Mouse (Mus musculus): Measurements from ENCODE around the gene Itgal. TPM values are rescaled to one million over a fixed set of nuclear protein-coding genes. Genes with fewer than 3 reads are reported as not detected.
A peak's percentile ranks its signal among the peaks of the same experiment; 100 is the strongest.

The Itgal gene
- polyA plus RNA-seq, 1 experiment, result 0.07 TPM

GRCm38 (mm10) chr7:127343351-127344019 is 47.4 kb downstream of the Itgal start:
- Histone ChIP-seq H3K27me3 (ENCODE audit: control insufficient read depth, insufficient read depth, insufficient read length) (no peaks in the 10 kb centered on the region), H3K79me3 (ENCODE audit: low read depth) (peaks cover 8% of the 10 kb centered on the region), H3K36me3 (ENCODE audit: control insufficient read depth, insufficient read depth) (no peaks in the 10 kb centered on the region), H3ac (ENCODE audit: control insufficient read depth, insufficient read length, low read depth) (no peak overlapping the region), H3K79me2 (ENCODE audit: control insufficient read depth, insufficient read depth) (peaks cover 12% of the 10 kb centered on the region), H3K4me3 (ENCODE audit: insufficient read depth, poor library complexity, severe bottlenecking) (no peak overlapping the region)
- TF ChIP-seq CEBPB (IDR thresholded peaks at IDR 0.05; ENCODE audit: low read depth), result no peak
- TF ChIP-seq MAX (IDR thresholded peaks at IDR 0.05), result no peak
- TF ChIP-seq MYOG (IDR thresholded peaks at IDR 0.05; ENCODE audit: control insufficient read depth, extremely low read depth, insufficient read length), result no peak
- TF ChIP-seq MYOD1 (IDR thresholded peaks at IDR 0.05; ENCODE audit: control insufficient read depth, insufficient read length, low read depth), result no peak
- TF ChIP-seq FOSL1 (IDR thresholded peaks at IDR 0.05; ENCODE audit: insufficient read depth, low read length, poor library complexity, severe bottlenecking), result no peak
- TF ChIP-seq CTCF (IDR thresholded peaks at IDR 0.05; ENCODE audit: control insufficient read depth, insufficient read depth, insufficient read length), result no peak
- TF ChIP-seq USF1 (IDR thresholded peaks at IDR 0.05; ENCODE audit: low read depth), result no peak

DNA sequence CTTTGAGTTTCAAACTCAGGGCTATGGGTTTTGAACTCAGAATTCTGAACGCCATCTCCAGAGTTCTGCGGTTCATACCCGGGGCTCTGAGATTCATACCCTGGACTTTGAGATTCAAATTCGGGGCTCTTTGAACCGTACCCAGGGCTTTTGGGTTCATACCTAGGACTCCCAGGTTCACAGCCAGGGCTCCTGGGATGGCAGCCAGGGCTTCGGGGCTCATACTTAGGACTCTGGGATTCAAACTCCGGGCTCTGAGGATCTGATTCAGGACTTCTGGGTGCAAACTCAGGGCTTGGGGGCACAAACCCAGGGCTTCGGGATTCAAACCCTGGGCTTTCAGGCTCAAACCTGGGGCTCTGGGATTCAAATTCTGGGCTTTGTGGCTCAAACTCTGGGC is 48.3 kb downstream of the Itgal start:
- no peak for TF ChIP-seq MAX (IDR thresholded peaks at IDR 0.05)
- TF ChIP-seq CEBPB (IDR thresholded peaks at IDR 0.05; ENCODE audit: low read depth), result no peak
- no peak for TF ChIP-seq MYOG (IDR thresholded peaks at IDR 0.05; ENCODE audit: control insufficient read depth, extremely low read depth, insufficient read length)
- no peak for TF ChIP-seq MYOD1 (IDR thresholded peaks at IDR 0.05; ENCODE audit: control insufficient read depth, insufficient read length, low read depth)
- no peak for TF ChIP-seq FOSL1 (IDR thresholded peaks at IDR 0.05; ENCODE audit: insufficient read depth, low read length, poor library complexity, severe bottlenecking)
- no peak for TF ChIP-seq CTCF (IDR thresholded peaks at IDR 0.05; ENCODE audit: control insufficient read depth, insufficient read depth, insufficient read length)
- no peak for TF ChIP-seq USF1 (IDR thresholded peaks at IDR 0.05; ENCODE audit: low read depth)

GRCm38 (mm10) chr7:127345092-127345491 is 49.0 kb downstream of the Itgal start:
- TF ChIP-seq MYOG (IDR thresholded peaks at IDR 0.05; ENCODE audit: control insufficient read depth, extremely low read depth, insufficient read length), result no peak
- TF ChIP-seq MYOD1 (IDR thresholded peaks at IDR 0.05; ENCODE audit: control insufficient read depth, insufficient read length, low read depth), result no peak
- no peak for TF ChIP-seq FOSL1 (IDR thresholded peaks at IDR 0.05; ENCODE audit: insufficient read depth, low read length, poor library complexity, severe bottlenecking)
- no peak for TF ChIP-seq CTCF (IDR thresholded peaks at IDR 0.05; ENCODE audit: control insufficient read depth, insufficient read depth, insufficient read length)
- no peak for TF ChIP-seq USF1 (IDR thresholded peaks at IDR 0.05; ENCODE audit: low read depth)
- TF ChIP-seq MAX (IDR thresholded peaks at IDR 0.05), result no peak
- TF ChIP-seq CEBPB (IDR thresholded peaks at IDR 0.05; ENCODE audit: low read depth), result no peak
- H3K4me3 ChIP-seq (ENCODE audit: insufficient read depth, poor library complexity, severe bottlenecking), result peak overlapping the region; percentile 59

More for the DNA sequence above, 48.3 kb downstream of the Itgal start:
- peaks cover 8% of the 10 kb centered on the region for H3K79me3 ChIP-seq (ENCODE audit: low read depth)
- no peaks in the 10 kb centered on the region for H3K36me3 ChIP-seq (ENCODE audit: control insufficient read depth, insufficient read depth)
- H3ac ChIP-seq (ENCODE audit: control insufficient read depth, insufficient read length, low read depth), result no peak overlapping the region
- no peaks in the 10 kb centered on the region for H3K27me3 ChIP-seq (ENCODE audit: control insufficient read depth, insufficient read depth, insufficient read length)
- H3K4me3 ChIP-seq (ENCODE audit: insufficient read depth, poor library complexity, severe bottlenecking), result peak overlapping the region; percentile 59
- peaks cover 12% of the 10 kb centered on the region for H3K79me2 ChIP-seq (ENCODE audit: control insufficient read depth, insufficient read depth)

GRCm38 (mm10) chr7:127345512-127346325 is 49.7 kb downstream of the Itgal start, which contains the start of gene Zfp768:
Gene Zfp768 (minus strand): TSS chr7:127345589.
- Histone ChIP-seq H3K79me3 (ENCODE audit: low read depth) (peaks cover 8% of the 10 kb centered on the region), H3K4me3 (ENCODE audit: insufficient read depth, poor library complexity, severe bottlenecking) (peak within 1 kb of the TSS; percentile 59), H3K27me3 (ENCODE audit: control insufficient read depth, insufficient read depth, insufficient read length) (no peaks in the 10 kb centered on the region), H3K79me2 (ENCODE audit: control insufficient read depth, insufficient read depth) (peaks cover 12% of the 10 kb centered on the region), H3K36me3 (ENCODE audit: control insufficient read depth, insufficient read depth) (no peaks in the 10 kb centered on the region), H3ac (ENCODE audit: control insufficient read depth, insufficient read length, low read depth) (peak within 1 kb of the TSS; percentile 89)
- TF ChIP-seq CEBPB (IDR thresholded peaks at IDR 0.05; ENCODE audit: low read depth), result no peak
- TF ChIP-seq MAX (IDR thresholded peaks at IDR 0.05), result peak; percentile 25

More at GRCm38 (mm10) chr7:127345092-127345491, 49.0 kb downstream of the Itgal start:
- H3K79me3 ChIP-seq (ENCODE audit: low read depth), result peaks cover 8% of the 10 kb centered on the region
- H3K79me2 ChIP-seq (ENCODE audit: control insufficient read depth, insufficient read depth), result peaks cover 12% of the 10 kb centered on the region
- H3K27me3 ChIP-seq (ENCODE audit: control insufficient read depth, insufficient read depth, insufficient read length), result no peaks in the 10 kb centered on the region
- peak overlapping the region; percentile 89 for H3ac ChIP-seq (ENCODE audit: control insufficient read depth, insufficient read length, low read depth)
- H3K36me3 ChIP-seq (ENCODE audit: control insufficient read depth, insufficient read depth), result no peaks in the 10 kb centered on the region

- H3K79me2 ChIP-seq (ENCODE audit: control insufficient read depth, insufficient read depth), result peaks cover 12% of the 10 kb centered on the region
- no peaks in the 10 kb centered on the region for H3K27me3 ChIP-seq (ENCODE audit: control insufficient read depth, insufficient read depth, insufficient read length)
- H3K79me3 ChIP-seq (ENCODE audit: low read depth), result peaks cover 8% of the 10 kb centered on the region
- H3K4me3 ChIP-seq (ENCODE audit: insufficient read depth, poor library complexity, severe bottlenecking), result no peak overlapping the region
- H3K36me3 ChIP-seq (ENCODE audit: control insufficient read depth, insufficient read depth), result no peaks in the 10 kb centered on the region
- TF ChIP-seq CTCF (IDR thresholded peaks at IDR 0.05; ENCODE audit: control insufficient read depth, insufficient read depth, insufficient read length), result no peak
- no peak overlapping the region for H3ac ChIP-seq (ENCODE audit: control insufficient read depth, insufficient read length, low read depth)
These were observed 50.6 kb downstream of the Itgal start for GRCm38 (mm10) chr7:127346676-127347075.

All from C2C12 (cell line).